Mouse (Mus musculus) CH12.LX (cell line): ENCODE results near the gene Tbrg1. TPM values are rescaled to one million over a fixed set of nuclear protein-coding genes. Genes with fewer than 3 reads are reported as not detected.

ENCODE experiments used
- polyA plus RNA-seq: library from polyadenylated mRNA; unstranded; fragments of >175 nt; gene quantifications from 2 replicates; pipeline ENCODE4 v1.2.1, GENCODE M21; 2012; ENCODE audit warnings: low read depth; ENCODE audit not compliant: insufficient read length
- total RNA-seq, 2 experiments: library from RNA; depleted of rRNA; stranded (reverse); fragments of 300-350 nt in 1 of 2; fragments of >200 nt in 1 of 2; gene quantifications; 2 replicates each; pipeline ENCODE4 v1.2.3; 2012 to 2014

The Tbrg1 gene
- total and polyA plus RNA-seq, 3 experiments: 97.4 to 115 (median 103) TPM

Other genes starting within 250 kb of the Tbrg1 start
- gene Robo3, start 224.1 kb downstream of the Tbrg1 start, total RNA-seq (2012; rRNA removed): 0.76 TPM in 2 replicates
- gene Robo3, start 224.1 kb downstream of the Tbrg1 start, total RNA-seq (2014; rRNA removed): 0.42 and 0.59 TPM in 2 replicates
- 0.41 and 1.1 TPM in 2 replicates for gene Robo3, start 224.1 kb downstream of the Tbrg1 start, polyA plus RNA-seq
- gene Msantd2, start 168.0 kb downstream of the Tbrg1 start, total RNA-seq (2012; rRNA removed): 14.2 and 16.8 TPM in 2 replicates
- 13.8 and 15.5 TPM in 2 replicates for gene Msantd2, start 168.0 kb downstream of the Tbrg1 start, total RNA-seq (2014; rRNA removed)
- gene Msantd2, start 168.0 kb downstream of the Tbrg1 start, polyA plus RNA-seq: 9.5 and 11.9 TPM in 2 replicates
- 0.08 and 0.21 TPM in 2 replicates for gene Esam, start 129.2 kb downstream of the Tbrg1 start, total RNA-seq (2012; rRNA removed)
- 0.24 and 0.42 TPM in 2 replicates for gene Esam, start 129.2 kb downstream of the Tbrg1 start, total RNA-seq (2014; rRNA removed)
- gene Esam, start 129.2 kb downstream of the Tbrg1 start, polyA plus RNA-seq: 0.18 and 0.37 TPM in 2 replicates
- not detected in 2 replicates for gene Vsig2, start 118.1 kb downstream of the Tbrg1 start, total RNA-seq (2012; rRNA removed)
- gene Vsig2, start 118.1 kb downstream of the Tbrg1 start, total RNA-seq (2014; rRNA removed): not detected in 2 replicates
- gene Vsig2, start 118.1 kb downstream of the Tbrg1 start, polyA plus RNA-seq: not detected in 2 replicates
- gene Nrgn, start 104.4 kb downstream of the Tbrg1 start, total RNA-seq (2012; rRNA removed): 0.42 and 0.50 TPM in 2 replicates
- not detected in 2 replicates for gene Nrgn, start 104.4 kb downstream of the Tbrg1 start, total RNA-seq (2014; rRNA removed)
- 3.6 and 4.1 TPM in 2 replicates for gene Nrgn, start 104.4 kb downstream of the Tbrg1 start, polyA plus RNA-seq
- gene Siae, start 101.6 kb downstream of the Tbrg1 start, total RNA-seq (2012; rRNA removed): 5.7 and 8.6 TPM in 2 replicates
- 5.9 and 6.2 TPM in 2 replicates for gene Siae, start 101.6 kb downstream of the Tbrg1 start, total RNA-seq (2014; rRNA removed)
- gene Siae, start 101.6 kb downstream of the Tbrg1 start, polyA plus RNA-seq: 7.4 and 7.9 TPM in 2 replicates
- 0.47 and 1.3 TPM in 2 replicates for gene Spa17, start 43.6 kb downstream of the Tbrg1 start, total RNA-seq (2012; rRNA removed)
- 1.4 and 2.3 TPM in 2 replicates for gene Spa17, start 43.6 kb downstream of the Tbrg1 start, total RNA-seq (2014; rRNA removed)
- gene Spa17, start 43.6 kb downstream of the Tbrg1 start, polyA plus RNA-seq: 3.2 and 4.1 TPM in 2 replicates
- gene Panx3, start 11.9 kb upstream of the Tbrg1 start, total RNA-seq (2012; rRNA removed): not detected in 2 replicates
- not detected in 2 replicates for gene Panx3, start 11.9 kb upstream of the Tbrg1 start, total RNA-seq (2014; rRNA removed)
- not detected in 2 replicates for gene Panx3, start 11.9 kb upstream of the Tbrg1 start, polyA plus RNA-seq
- not detected in 2 replicates for gene Olfr160, start 58.9 kb upstream of the Tbrg1 start, total RNA-seq (2012; rRNA removed)
- gene Olfr160, start 58.9 kb upstream of the Tbrg1 start, total RNA-seq (2014; rRNA removed): not detected in 2 replicates
- gene Olfr160, start 58.9 kb upstream of the Tbrg1 start, polyA plus RNA-seq: not detected in 2 replicates
- not detected in 2 replicates for gene Olfr874, start 87.8 kb upstream of the Tbrg1 start, total RNA-seq (2012; rRNA removed)
- not detected in 2 replicates for gene Olfr874, start 87.8 kb upstream of the Tbrg1 start, total RNA-seq (2014; rRNA removed)
- not detected in 2 replicates for gene Olfr874, start 87.8 kb upstream of the Tbrg1 start, polyA plus RNA-seq
- gene Olfr875, start 114.5 kb upstream of the Tbrg1 start, total RNA-seq (2012; rRNA removed): not detected in 2 replicates
- not detected in 2 replicates for gene Olfr875, start 114.5 kb upstream of the Tbrg1 start, total RNA-seq (2014; rRNA removed)
- gene Olfr875, start 114.5 kb upstream of the Tbrg1 start, polyA plus RNA-seq: not detected in 2 replicates
- not detected in 2 replicates for gene Olfr876, start 145.7 kb upstream of the Tbrg1 start, total RNA-seq (2012; rRNA removed)
- gene Olfr876, start 145.7 kb upstream of the Tbrg1 start, total RNA-seq (2014; rRNA removed): not detected in 2 replicates
- gene Olfr876, start 145.7 kb upstream of the Tbrg1 start, polyA plus RNA-seq: not detected in 2 replicates
- gene Olfr877, start 197.0 kb upstream of the Tbrg1 start, total RNA-seq (2012; rRNA removed): not detected in 2 replicates
- gene Olfr877, start 197.0 kb upstream of the Tbrg1 start, total RNA-seq (2014; rRNA removed): not detected in 2 replicates
- gene Olfr877, start 197.0 kb upstream of the Tbrg1 start, polyA plus RNA-seq: not detected in 2 replicates
- not detected in 2 replicates for gene Olfr145, start 239.4 kb upstream of the Tbrg1 start, total RNA-seq (2012; rRNA removed)
- gene Olfr145, start 239.4 kb upstream of the Tbrg1 start, total RNA-seq (2014; rRNA removed): not detected in 2 replicates
- gene Olfr145, start 239.4 kb upstream of the Tbrg1 start, polyA plus RNA-seq: not detected in 2 replicates